Mouse (Mus musculus): Measurements from ENCODE around the gene Tor4a.

The Tor4a gene

DNA sequence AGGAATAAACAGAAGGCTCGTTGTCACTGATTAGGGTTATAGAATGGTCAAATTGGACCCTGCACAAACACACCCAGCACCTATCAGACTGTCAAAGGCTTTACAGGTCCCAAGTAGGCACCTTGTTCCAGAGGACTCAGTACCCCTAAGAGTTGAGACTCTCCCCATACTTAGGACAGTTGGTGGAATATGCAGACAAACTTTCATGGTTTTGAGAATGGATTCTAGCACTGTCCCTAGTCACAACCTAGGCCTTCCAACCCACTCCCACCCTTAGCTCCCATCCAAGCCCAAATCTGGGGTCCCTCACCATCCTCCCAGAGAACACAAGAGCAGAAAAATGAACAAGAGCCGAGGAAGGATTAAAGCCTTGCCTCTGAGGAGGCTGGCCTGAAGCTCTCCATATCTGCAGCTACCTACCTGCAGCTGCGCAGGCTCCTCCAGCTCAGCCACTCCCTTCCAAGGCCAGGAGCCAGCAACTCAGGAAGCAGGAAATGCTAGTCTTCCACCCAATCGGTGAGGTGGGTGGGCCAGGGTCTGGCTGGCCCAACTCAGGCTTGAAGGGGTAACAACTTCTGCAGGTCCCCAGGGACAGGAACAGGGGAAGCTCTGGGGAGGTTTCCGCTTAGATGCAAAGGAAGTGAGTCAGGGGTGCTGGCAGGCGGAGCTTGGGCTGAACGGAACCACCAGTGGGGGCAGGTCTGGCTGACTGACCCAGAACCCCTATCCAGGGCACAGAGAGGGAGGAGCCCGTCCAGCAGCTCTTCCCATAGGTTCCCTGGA, at the start of gene Tor4a:
Gene Tor4a, minus strand, starts transcription at position 715 of the 783 bp plus-strand sequence.
- peak; percentile 18 for DNase-seq

- DNase-seq, result no peak
Observed at GRCm38 (mm10) chr2:25244144-25244543, 47.5 kb upstream of the Tor4a start.

DNA sequence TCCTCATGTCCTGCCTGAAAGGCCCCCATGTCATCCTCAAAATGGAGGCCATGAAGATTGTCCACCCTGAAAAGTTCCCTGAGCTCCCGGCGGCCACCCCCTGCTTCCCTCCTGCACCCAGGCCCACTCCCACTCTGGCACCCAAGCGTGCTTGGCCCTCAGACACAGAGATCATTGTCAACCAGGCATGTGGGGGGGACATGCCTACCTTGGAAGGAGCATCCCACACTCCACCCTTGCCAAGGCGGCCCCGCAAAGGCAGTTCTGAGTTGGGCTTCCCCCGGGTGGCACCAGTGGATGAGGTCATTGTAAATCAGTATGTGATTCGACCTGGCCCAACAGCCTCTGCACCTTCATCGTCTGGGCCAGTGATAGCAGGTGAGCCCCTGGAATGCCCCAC, 46.7 kb upstream of the Tor4a start:
- DNase-seq, result no peak

DNA sequence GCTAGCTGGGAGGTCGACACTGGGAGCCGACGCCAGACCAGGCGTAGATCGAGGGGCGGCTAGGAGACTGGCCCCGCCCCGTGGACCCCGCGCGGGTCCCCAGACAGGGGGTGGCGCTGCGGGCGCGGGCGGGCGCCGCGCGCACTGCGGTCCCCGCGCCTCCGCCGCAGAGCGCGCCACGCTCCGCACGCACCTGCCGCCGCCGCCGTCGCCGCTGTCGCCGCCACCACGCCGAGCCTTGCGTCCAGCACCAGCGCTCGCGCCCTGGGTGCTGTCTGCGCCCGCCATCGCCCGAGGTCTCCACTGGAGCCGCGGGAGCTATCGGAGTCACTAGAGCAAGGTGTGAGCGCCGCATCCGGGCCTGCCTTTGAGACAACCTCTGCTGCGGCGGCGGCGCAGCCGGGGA, 45.4 kb upstream of the Tor4a start, which contains the start of the genes Rnf208 and Cysrt1:
Gene Rnf208, plus strand, starts transcription at position 155 of the 406 bp plus-strand sequence.
Gene Cysrt1, minus strand, starts transcription at position 352 of the 406 bp plus-strand sequence.
- DNase-seq, result peak; percentile 53

DNA sequence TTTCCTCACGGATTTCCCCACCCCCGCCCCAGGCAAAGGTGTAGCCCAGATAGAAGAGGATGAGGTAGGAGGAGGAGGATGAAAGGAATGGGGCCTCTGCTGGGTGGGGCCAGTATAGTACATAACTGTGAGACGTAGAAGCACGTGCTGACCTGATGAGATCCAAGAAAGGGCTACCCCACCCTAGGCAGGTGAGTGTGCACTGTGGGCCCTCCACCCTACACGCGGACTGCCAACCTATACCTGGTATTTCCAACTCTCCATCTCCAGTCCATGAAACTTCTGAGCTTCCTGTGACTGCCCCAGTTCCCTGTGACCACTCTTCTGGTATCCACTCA, 44.7 kb upstream of the Tor4a start:
- DNase-seq, result no peak

GRCm38 (mm10) chr2:25240723-25241437, 44.2 kb upstream of the Tor4a start:
- DNase-seq, result peak; percentile 87

GRCm38 (mm10) chr2:25240310-25240709, 43.6 kb upstream of the Tor4a start:
- DNase-seq, result no peak

DNA sequence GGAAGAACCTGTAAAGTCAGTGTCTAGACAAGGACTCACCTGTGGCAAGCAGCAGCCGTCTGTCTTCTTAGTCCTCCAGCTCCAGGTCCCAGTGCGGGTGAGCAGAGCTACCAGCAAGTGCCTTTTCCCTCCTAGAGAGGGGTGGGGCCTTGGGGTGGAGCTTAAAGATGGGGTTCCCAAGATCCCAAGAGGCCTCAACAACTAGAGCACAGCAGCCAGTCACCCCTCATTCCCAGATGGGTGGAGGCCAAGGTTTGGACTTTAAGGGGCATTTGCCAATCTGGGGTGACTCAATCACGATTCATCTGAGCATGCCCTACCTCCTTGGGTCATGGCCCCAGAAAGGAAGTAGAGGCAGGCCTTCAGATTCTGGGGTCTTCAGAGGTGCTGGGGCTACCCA, 43.1 kb upstream of the Tor4a start:
- no peak for DNase-seq

- no peak for DNase-seq
Observed at GRCm38 (mm10) chr2:25238106-25238505, 41.4 kb upstream of the Tor4a start.

- DNase-seq, result no peak
Observed at GRCm38 (mm10) chr2:25237522-25237921, 40.8 kb upstream of the Tor4a start.

GRCm38 (mm10) chr2:25236614-25237013, 39.9 kb upstream of the Tor4a start, which contains the start of gene Rnf224:
Rnf224 (minus strand) TSS chr2:25236787.
- DNase-seq, result no peak

DNA sequence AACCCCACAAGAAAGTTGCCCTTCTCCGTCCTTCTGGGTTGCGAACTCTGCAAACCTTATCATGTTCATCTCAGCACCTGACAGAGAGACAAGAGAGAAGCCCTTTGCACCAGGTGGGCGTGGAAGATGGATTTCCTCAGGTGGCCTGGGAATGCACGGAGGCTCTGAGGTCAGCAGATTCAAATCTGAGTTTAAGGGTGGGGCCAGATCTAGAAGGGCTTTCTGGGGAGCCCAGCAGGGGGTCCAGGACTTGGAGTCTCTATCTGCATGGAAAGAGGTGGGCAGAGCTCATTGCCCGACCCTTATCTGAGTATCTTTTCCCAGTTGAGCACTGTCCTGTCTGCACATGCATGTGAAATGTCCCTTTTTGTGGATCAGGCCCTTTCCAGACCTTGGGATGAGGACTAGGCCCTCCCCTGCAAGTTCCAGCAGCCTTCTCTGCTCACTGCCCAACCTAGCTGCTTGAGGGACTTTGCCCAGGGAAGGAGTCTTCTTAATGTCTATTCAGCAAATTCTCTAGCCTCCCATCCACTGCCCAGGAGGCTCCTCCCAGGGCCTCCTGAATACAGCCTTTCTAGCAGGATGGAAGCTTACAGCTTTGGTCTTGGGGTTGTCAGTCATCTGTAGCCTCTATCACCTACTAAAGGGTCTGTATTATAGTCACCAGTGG, 38.0 kb upstream of the Tor4a start:
- no peak for DNase-seq

DNA sequence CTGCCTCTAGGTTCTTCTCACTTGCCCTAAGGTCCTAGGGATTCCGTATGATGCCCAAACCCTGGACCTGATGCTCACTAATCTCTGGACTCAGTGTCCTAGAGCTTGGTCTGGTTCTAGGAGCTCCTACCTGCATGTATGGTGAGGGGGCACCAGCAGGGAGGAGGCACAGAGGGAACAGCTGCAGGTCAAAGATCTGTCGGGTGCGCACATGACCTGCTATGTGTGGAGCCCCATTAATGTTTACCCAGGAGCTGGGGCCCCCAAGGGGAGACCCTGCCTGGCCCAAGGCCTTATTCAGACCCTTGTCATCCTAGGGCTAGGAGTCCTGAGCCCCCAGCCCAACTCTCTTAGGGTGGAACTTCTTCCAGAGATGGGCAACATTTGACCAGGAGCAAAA, 37.4 kb upstream of the Tor4a start, which contains the start of gene Slc34a3:
Gene Slc34a3, minus strand, starts transcription at position 315 of the 400 bp plus-strand sequence.
- no peak for DNase-seq

- no peak for DNase-seq
Observed at GRCm38 (mm10) chr2:25233421-25233820, 36.7 kb upstream of the Tor4a start.

- DNase-seq, result no peak
Observed at GRCm38 (mm10) chr2:25231038-25231437, 34.4 kb upstream of the Tor4a start.

DNA sequence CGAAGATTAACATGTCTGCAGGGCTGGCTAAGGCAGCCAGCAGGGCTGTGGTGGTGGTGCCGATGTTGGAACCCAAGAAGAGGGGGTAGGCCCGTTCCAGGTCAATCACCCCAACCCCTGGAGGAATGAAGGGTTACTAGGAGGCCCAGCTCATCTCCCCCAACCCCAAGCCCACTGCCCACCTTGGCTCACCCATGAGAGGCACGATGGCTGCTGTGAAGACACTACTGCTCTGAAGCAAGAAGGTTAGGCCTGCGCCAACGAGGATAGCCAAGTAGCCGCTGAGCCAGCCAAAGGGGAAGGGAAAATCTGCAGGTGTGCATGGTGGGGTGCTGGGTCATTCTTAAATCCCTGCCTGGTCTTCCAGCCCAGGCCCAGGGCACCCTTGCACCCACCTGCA, 33.9 kb upstream of the Tor4a start:
- DNase-seq, result no peak

DNA sequence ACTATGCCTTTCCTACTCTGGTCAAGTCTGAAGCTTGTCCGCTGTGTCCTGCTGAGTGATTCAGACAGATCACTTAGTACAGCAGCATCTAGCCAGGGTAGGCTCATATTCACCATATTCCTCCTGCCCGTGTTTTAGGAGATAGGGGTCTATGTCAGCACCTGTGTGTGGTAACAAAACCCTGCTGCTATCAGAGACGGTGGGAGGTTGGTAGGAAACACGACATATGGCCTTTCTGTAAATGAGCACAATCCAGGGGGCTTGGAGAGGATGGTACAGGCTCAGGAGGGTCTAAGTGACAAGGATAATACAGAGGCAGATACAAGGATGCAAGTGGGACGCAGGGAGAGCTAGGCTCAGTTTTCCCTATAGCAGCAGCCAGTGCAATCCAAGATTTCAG, 32.9 kb upstream of the Tor4a start:
- DNase-seq, result no peak

- no peak for DNase-seq
Observed at GRCm38 (mm10) chr2:25228995-25229530, 32.4 kb upstream of the Tor4a start.

GRCm38 (mm10) chr2:25228431-25228889, 31.8 kb upstream of the Tor4a start:
- peak; percentile 88 for DNase-seq

DNA sequence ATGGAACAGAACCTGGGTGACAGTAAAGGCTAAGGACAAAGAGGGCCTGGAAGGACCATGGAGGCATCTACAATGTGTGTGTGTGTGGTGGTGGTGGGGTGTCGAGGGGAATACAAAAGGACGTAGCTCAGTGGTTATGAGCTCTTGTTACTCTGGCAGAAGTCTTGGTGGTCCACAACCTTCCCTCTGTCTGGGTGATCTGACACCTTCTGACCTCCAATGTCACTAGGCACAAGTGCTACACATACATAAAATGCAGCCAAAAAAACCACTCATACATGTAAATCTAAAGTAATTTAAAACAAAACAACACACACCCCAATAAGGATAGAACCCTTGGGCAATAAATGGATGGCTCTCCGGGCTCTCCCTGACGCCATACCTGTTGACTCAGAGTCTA, 30.7 kb upstream of the Tor4a start:
- DNase-seq, result no peak

- DNase-seq, result peak; percentile 56
Observed at GRCm38 (mm10) chr2:25226864-25227263, 30.2 kb upstream of the Tor4a start.

DNA sequence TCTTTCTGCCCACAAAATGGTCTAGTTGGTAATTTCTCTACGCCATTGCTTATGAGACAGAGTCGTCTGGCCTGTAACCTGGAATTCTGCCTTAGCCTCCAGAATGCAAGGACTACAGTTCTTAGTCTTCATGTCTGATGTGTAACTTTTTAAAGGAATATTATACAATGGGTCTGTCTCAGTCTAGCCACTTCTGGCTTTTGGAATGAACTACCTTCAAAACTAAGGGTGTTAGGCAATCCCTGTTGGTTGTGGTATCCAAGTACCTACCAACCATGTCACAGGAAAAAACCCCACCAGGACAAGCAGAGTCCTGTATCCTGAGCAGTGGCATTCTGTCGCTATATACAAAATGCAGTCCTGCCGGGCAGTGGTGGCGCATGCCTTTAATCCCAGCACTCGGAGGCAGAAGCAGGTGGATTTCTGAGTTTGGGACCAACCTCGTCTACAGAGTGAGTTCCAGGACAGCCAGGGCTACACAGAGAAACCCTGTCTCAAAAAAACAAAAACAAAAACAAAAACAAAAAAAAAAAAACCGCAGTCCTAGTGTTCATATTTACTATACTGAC, 29.2 kb upstream of the Tor4a start:
- DNase-seq, result no peak

Measured in right cerebral cortex, adult 18-20 months (tissue).